Comparison of ENCODE assay signal across 9 mouse cellular contexts in genomic region chr4:96077261-96078125, GRCm38 (mm10). TPM values are rescaled to one million over a fixed set of nuclear protein-coding genes. Genes with fewer than 3 reads are reported as not detected.
A peak's percentile ranks its signal among the peaks of the same experiment; 100 is the strongest.
DNase-seq lines count a peak whose midpoint lies in the region; ATAC-seq lines count a peak whose summit lies in the region.
"Had no signal": no experiment of that assay in that cellular context is flagged by ENCODE, and none has a peak within 500 bp of the region (broad histone marks: within the 10 kb centered on the region; RNA-seq: fewer than 3 reads in every experiment).

TSS of gene Cyp2j13 (minus strand) at chr4:96077546.

- peak within 1 kb of the TSS; percentile 34 for H3K4me2 ChIP-seq in liver, embryonic 11.5 days
- no peak within 1 kb of the TSS for H3K4me2 ChIP-seq in liver, embryonic 12.5 days
- H3K4me2 ChIP-seq in limb, embryonic 11.5 days (ENCODE audit: low read depth, severe bottlenecking), result peak within 1 kb of the TSS; percentile 55

- no peak for DNase-seq in liver, embryonic 11.5 days (ENCODE audit: low spot score)
- peak; percentile 72 to 78 for DNase-seq in cerebellum, postnatal 36 days
- DNase-seq in heart, adult 8-10 months (ENCODE audit: low spot score), result peak; percentile 0
- peak; percentile 15 for DNase-seq in kidney, adult 18-20 months
- peak; percentile 67 for DNase-seq in limb, embryonic 11.5 days (ENCODE audit: low spot score)
- peak; percentile 25 for DNase-seq in right cerebral cortex, postnatal 25 days
- no peak for DNase-seq in thymus, postnatal 25 days

- ATAC-seq in liver, embryonic 11.5 days (replicated peaks; ENCODE audit: low FRiP score), result no peak
- no peak for ATAC-seq in liver, embryonic 12.5 days
- ATAC-seq in limb, embryonic 11.5 days (ENCODE audit: insufficient number of reproducible peaks, low FRiP score, low TSS enrichment, low read depth), result peak; percentile 75

- no peaks in the 10 kb centered on the region for H3K27me3 ChIP-seq in liver, embryonic 11.5 days (replicated peaks; ENCODE audit: control insufficient read depth, insufficient read depth, low read length)
- no peaks in the 10 kb centered on the region for H3K27me3 ChIP-seq in liver, embryonic 12.5 days (replicated peaks)
- no peaks in the 10 kb centered on the region for H3K27me3 ChIP-seq in limb, embryonic 11.5 days (ENCODE audit: control insufficient read depth, insufficient read depth, low read length)

- H3K9me3 ChIP-seq in liver, embryonic 11.5 days (ENCODE audit: control insufficient read depth, low read length), result no peaks in the 10 kb centered on the region
- H3K9me3 ChIP-seq in liver, embryonic 12.5 days (replicated peaks), result no peaks in the 10 kb centered on the region
- no peaks in the 10 kb centered on the region for H3K9me3 ChIP-seq in limb, embryonic 11.5 days (ENCODE audit: control insufficient read depth, low read length)

- H3K9ac ChIP-seq in liver, embryonic 11.5 days (ENCODE audit: low read depth, low read length), result no peak within 1 kb of the TSS
- no peak within 1 kb of the TSS for H3K9ac ChIP-seq in liver, embryonic 12.5 days
- H3K9ac ChIP-seq in limb, embryonic 11.5 days (ENCODE audit: low read length), result 0 out of 2 replicates have a peak within 1 kb of the TSS, but pooled peaks have one; percentile 22

- no peak within 1 kb of the TSS for H3K27ac ChIP-seq in liver, embryonic 11.5 days (ENCODE audit: low read depth, low read length)
- no peak within 1 kb of the TSS for H3K27ac ChIP-seq in liver, embryonic 12.5 days
- no peak within 1 kb of the TSS for H3K27ac ChIP-seq in limb, embryonic 11.5 days (replicated peaks; ENCODE audit: low read depth, low read length)

- WGBS in liver, embryonic 11.5 days, result 16% methylated on average over 19 of the region's 20 CpGs
- WGBS in liver, embryonic 12.5 days (ENCODE audit: insufficient replicate concordance), result 12% methylated on average over 20 of the region's 20 CpGs
- WGBS in limb, embryonic 11.5 days, result 5% methylated on average over 18 of the region's 20 CpGs

- no peak within 1 kb of the TSS for H3K4me3 ChIP-seq in liver, embryonic 11.5 days (ENCODE audit: low read depth, low read length)
- no peak within 1 kb of the TSS for H3K4me3 ChIP-seq in liver, embryonic 12.5 days
- peak within 1 kb of the TSS; percentile 14; the same call in 1 of the 2 replicates for H3K4me3 ChIP-seq in limb, embryonic 11.5 days (ENCODE audit: low read depth, low read length)

- H3K4me1 ChIP-seq in liver, embryonic 11.5 days (replicated peaks; ENCODE audit: control insufficient read depth, insufficient read depth, low read length), result no peaks in the 10 kb centered on the region
- H3K4me1 ChIP-seq in liver, embryonic 12.5 days, result no peaks in the 10 kb centered on the region
- H3K4me1 ChIP-seq in limb, embryonic 11.5 days (ENCODE audit: control insufficient read depth, insufficient read depth, low read length), result no peaks in the 10 kb centered on the region

- no peaks in the 10 kb centered on the region for H3K36me3 ChIP-seq in liver, embryonic 11.5 days (ENCODE audit: control insufficient read depth, insufficient read depth, low read length)
- no peaks in the 10 kb centered on the region for H3K36me3 ChIP-seq in liver, embryonic 12.5 days
- no peaks in the 10 kb centered on the region for H3K36me3 ChIP-seq in limb, embryonic 11.5 days (ENCODE audit: control insufficient read depth, insufficient read depth, low read length)
- H3K36me3 ChIP-seq: G1E had no signal

RNA-seq across cellular contexts. Expression of gene Cyp2j13, which starts in this region (rescaled TPM):
- not detected in 2 replicates for polyA plus RNA-seq in liver, embryonic 11.5 days (2014; fragmentation: Nextera tagmentation; extraction: Ambion mirVana)
- polyA plus RNA-seq in liver, embryonic 12.5 days (2016; fragmentation: Nextera tagmentation; extraction: Ambion mirVana), result not detected in 2 replicates
- not detected for total RNA-seq in heart, adult 8-10 months (2022)
- 0.07 and 0.09 TPM in 2 replicates for polyA plus RNA-seq in limb, embryonic 11.5 days (2014; fragmentation: Nextera tagmentation; extraction: Ambion mirVana)
- polyA plus RNA-seq: G1E had no signal

Comparison
In these comparisons a context has a peak if more than half of its experiments do, and no peak if none do; other contexts are left out.
1. Peak in DNase-seq in heart, adult 8-10 months; RNA of the gene not detected or under 1 TPM.
2. Peak in DNase-seq, ATAC-seq, H3K4me3 ChIP-seq, H3K9ac ChIP-seq and H3K4me2 ChIP-seq in limb, embryonic 11.5 days; RNA of the gene not detected or under 1 TPM.
3. DNase-seq: peak in cerebellum, postnatal 36 days (2 of 2), kidney, adult 18-20 months (single experiment) and right cerebral cortex, postnatal 25 days (single experiment); none in liver, embryonic 11.5 days (single experiment) and thymus, postnatal 25 days (single experiment).